Mouse (Mus musculus): ENCODE results near the gene Mrrf. TPM values are rescaled to one million over a fixed set of nuclear protein-coding genes. Genes with fewer than 3 reads are reported as not detected.

Gene Mrrf
- polyA plus RNA-seq, 1 experiment from 2014 or later, result 19.7 TPM

DNA sequence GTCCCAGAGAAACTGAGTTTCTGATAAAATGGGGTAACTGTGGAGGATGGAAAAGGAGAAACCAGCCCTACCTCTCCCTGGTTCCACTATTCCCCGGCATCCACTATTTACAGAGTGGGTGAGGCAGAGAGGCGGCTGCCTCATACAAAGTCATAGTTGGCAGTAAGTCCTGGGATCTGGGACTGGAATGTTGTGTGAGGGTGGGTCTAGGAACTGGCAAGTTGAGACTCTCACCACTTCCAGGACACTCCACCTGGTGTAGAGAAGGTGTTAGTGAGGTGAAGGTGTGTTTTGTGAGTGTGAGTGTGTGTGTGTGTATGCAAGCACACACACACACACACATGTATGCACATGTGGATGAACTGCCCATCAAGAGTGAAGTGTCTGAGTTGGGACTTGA, 64.6 kb downstream of the Mrrf start:
- DNase-seq (ENCODE audit: low spot score), result no peak

- no peak for DNase-seq (ENCODE audit: low spot score)
Observed at GRCm38 (mm10) chr2:36201756-36202610, 65.8 kb downstream of the Mrrf start.

GRCm38 (mm10) chr2:36202611-36202880, 66.4 kb downstream of the Mrrf start:
- DNase-seq (ENCODE audit: low spot score), result no peak

DNA sequence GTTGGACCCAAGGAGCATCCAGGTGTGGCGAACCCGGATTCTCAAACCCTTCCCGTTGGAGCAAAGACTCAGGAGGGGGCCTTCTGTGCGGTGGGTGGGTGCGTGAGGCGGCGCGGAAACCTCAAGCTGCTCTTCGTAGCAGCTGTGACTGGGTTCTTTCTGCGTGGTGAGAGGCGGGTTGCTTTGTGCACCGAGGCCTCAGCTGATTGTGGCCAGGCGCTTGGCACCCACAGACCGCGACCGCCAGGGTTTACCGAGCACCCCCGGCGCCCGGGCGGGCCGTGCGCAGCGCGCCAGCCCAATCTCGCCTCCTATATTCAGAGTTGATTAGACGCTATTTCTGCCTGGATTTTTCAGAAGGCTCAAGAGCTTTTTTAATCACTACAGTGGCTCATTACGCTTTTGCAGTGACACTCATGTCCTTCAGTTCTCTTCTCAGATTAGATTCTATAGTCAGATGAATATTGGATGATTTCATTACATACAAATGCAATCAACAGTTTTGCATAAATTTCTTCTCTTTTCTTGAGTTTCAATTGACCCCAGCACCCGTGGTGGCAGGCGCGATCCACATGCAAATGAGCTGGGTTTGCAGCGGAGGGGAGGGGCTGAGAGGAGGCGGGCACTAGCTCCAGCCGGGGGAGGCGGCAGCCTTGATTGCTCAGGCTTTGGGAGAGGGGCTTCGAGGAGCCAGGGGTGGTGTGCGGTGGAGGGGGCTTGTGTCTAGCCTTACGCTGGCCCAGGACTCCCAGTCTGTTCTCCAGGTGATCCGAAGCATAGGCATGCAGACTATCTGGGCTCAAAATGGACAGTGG, 67.0 kb downstream of the Mrrf start:
- DNase-seq (ENCODE audit: low spot score), result peak; percentile 12

DNA sequence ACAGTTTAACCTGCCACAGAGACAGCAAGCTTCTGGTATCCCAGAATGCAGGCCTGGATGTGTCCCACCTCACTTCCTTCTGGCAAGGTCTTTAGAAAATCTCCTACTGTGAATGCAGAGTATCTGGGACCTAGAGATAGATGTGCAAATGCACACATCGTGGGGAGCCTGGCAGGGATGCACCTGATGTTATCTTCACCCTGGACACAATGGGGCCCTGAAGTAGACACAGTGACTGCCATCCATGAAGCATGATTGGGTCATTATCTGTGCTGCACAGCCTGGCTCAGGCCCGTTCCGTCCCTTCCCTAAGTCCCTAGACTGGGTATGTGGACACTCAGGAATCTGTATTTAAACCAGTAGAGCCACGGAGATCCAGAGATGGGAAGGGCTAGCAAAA, 68.4 kb downstream of the Mrrf start:
- no peak for DNase-seq (ENCODE audit: low spot score)

GRCm38 (mm10) chr2:36207071-36207470, 70.9 kb downstream of the Mrrf start:
- DNase-seq (ENCODE audit: low spot score), result no peak

DNA sequence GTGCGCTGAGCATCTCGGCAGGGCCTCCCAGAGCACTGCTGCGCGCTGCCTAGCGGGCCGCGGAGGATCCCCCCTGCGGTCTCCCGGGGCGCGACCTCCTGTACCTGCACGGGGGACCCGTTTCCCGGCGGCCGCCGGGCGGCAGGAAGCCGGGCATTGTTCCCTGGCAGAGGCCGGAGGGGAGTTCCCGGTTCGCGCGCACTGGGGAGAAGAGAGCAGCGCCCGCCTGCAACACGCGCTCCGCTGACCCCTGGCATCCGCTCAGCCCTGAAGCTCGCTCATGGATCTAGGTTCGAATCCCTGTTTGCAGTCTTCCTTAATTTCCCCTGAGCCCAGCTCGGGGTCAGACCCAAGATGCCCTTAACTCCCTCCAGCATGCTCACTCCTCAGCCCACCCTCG, 74.6 kb downstream of the Mrrf start:
- no peak for DNase-seq (ENCODE audit: low spot score)

GRCm38 (mm10) chr2:36211785-36212184, 75.6 kb downstream of the Mrrf start:
- DNase-seq (ENCODE audit: low spot score), result no peak

- no peak for DNase-seq (ENCODE audit: low spot score)
Observed at GRCm38 (mm10) chr2:36213108-36213507, 76.9 kb downstream of the Mrrf start.

DNA sequence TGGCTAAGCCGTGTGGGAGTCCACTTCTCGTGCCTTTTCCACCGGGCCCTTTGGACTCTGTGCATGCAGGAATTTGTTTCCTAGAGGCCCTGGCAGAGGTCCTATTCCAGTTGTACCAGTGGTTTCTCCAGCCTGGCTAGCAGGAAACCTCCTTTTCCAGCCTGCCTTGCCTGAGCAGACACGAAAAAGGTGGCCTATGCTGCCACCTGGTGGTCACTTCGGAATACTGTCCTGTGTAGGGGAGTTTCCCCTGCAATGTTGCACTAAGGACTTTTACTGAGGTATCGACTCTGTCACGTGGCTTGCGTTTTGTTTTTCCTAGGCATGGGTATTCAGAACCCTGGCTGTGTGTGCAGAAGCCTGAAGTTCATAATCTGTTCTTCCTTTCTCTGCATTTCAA, 77.8 kb downstream of the Mrrf start:
- DNase-seq (ENCODE audit: low spot score), result peak; percentile 78

DNA sequence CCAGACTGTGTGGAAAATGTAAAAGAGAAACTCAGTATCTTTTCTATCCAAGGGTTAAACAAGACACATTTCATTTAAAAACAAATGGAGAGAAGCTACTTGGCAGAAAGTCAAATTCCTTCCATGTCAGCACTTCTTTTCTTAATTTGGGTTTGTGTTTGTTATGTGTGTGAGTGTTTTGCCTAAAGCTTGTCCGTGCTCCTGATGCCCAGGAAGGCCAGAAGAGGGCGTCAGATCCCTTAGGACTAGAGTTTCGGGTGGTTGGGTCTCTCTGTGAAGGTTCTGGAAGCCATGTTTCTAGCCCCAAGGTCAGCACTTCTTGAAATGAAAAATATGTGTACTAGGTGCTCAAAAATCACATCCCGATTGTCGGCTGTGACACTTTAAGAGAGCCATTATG, 78.2 kb downstream of the Mrrf start:
- DNase-seq (ENCODE audit: low spot score), result no peak

- DNase-seq (ENCODE audit: low spot score), result no peak
Observed at GRCm38 (mm10) chr2:36215203-36215739, 79.1 kb downstream of the Mrrf start.

- DNase-seq (ENCODE audit: low spot score), result no peak
Observed at GRCm38 (mm10) chr2:36216546-36216945, 80.4 kb downstream of the Mrrf start.

DNA sequence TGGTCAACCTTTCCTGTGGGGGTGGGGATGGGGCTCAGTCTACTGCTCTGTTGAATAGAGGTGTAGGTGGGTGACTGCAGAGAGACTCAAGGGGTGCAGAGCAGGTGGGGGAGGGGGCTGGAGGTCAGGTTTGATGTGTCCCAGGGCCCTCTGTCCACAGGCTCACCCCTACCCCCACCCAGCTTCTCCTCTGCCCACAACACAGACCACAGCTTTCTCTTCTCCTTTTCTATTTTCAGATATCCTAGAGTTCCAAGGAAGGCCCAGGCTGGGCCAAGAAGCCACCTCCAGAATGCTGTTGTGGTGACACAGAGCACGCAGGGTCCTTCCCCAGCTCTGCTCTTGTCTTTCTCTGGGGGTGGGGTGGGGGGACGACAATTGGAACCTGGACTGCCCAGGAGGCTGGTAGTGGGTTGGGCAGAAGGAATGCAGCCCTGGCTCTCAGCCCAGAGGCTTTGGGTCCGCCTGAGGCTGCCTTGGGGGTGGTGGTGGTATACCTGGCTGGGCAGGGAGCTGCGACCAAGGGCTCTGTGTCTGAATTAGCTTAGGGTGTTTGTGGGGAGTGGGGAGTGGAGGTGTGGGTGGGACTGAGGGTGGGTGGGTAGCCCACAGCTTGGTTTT, 80.9 kb downstream of the Mrrf start:
- DNase-seq (ENCODE audit: low spot score), result no peak

DNA sequence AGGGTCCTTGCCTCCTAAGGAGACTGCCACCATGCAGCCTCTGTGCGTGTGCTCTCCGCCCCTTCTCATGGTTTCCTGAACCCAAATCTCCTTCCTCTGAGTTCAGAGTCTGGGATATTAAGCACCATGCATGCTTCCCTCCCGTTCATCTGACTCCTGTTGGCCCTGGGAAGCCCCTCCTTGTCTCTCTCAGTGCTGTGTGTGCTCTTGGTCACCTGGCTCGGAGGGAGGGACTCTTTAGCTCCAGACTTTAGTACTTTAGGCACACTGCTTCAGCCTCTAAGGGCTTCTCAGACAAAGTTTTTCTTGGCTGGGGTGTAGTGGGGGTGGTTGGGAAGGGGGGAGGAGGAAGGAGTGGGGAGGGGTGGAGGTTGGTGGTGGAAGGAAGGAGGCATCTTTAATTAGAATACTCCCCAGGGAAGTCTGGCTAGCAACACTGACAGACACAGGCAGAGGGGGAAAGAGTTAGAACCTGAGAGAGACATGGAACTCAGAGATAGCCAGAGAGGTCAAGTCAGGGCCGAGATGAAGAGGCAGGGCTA, 81.6 kb downstream of the Mrrf start:
- DNase-seq (ENCODE audit: low spot score), result no peak

DNA sequence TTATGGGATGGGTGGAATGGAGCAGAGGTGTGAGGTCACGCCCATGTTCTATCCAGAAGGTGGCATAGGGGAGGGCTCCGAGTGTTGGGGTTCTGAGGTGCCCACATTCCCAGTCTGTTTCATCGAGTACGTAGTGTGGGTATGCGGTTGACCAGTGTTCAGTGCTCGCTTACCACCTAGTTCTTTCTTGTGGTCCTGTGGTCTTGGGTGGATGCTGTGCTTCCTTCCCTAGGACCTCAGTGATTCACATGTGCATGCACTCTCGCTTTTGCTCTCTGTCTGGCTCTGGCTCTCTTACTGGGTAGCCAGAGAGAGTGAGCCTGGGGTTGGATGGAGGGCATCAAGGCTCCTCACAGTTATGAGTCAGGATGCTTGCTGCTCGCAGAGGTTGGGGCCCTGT, 83.9 kb downstream of the Mrrf start:
- no peak for DNase-seq (ENCODE audit: low spot score)

DNA sequence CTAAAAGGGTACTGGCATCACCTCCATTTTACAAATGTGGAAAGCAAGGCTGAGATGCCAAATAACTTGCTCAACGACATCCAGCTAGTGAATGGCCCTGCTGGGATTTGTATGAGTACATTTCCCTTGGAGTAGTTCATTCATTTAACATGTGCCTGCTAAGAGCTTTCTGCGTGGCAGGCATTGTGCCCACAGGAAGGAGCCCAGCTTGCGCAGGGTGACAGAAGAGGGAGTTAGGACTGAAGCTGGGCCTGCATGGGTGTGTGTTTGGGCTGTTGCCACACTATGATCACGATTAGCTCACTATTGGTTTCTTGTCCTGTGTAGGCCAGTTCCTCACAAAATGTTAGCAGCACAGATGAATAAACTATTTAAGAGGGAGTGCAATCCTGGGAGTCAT, 84.7 kb downstream of the Mrrf start:
- DNase-seq (ENCODE audit: low spot score), result no peak

DNA sequence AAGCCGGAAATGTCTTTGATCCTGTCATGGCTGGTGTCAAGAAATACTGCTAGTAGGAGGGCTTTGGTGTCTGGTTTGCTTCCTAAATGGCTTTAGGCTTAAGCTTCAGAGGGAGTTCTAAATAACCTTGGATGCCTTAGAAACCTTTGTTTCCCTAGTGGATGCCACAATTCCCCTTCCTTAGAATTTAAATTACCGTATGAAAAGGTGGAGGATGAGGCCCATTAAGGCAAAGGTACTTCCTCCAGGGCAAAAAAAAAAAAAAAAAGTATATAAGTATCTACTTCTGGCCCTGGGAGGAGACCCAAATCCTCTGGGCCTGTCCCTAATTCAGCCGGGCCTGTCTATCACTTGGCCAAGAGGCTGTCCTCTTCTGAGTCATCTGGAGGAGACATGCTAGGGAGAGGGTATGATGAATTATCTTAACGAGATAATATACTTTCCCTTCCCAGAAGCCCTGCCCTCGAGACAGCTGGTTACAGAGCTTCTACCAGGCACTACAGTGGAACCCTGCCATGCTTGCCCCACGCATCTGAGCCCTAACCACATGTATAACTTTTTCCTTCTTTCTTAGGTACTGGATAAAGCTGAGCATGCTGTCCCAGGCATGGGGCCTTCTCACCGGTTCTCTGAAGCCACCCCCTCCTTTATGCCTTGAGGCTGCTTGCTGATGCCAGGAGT, 86.1 kb downstream of the Mrrf start:
- no peak for DNase-seq (ENCODE audit: low spot score)

- DNase-seq (ENCODE audit: low spot score), result no peak
Observed at GRCm38 (mm10) chr2:36223436-36223835, 87.2 kb downstream of the Mrrf start.

DNA sequence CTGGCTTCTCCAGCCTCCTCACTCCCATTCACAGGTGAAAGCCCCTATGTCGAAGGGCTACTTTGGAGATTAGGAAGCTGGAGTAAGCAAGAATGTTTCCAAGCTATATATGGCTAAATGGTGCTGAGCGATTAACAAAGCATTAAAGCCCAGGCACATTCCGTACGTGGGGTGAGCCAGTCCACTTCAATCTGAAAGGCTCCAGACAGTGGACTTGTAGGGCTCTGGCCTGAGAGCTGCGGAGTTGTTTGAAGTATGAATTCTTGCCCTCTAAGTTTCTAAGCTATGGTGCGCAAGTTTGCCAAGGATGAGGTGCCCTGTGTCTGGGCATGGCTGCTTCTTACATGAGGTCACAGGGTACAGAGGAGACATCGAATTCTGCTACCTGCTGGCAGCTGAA, 88.0 kb downstream of the Mrrf start:
- DNase-seq (ENCODE audit: low spot score), result no peak

GRCm38 (mm10) chr2:36224599-36224998, 88.4 kb downstream of the Mrrf start:
- no peak for DNase-seq (ENCODE audit: low spot score)
